Mouse (Mus musculus): ENCODE data around the gene Kctd3. TPM values are rescaled to one million over a fixed set of nuclear protein-coding genes. Genes with fewer than 3 reads are reported as not detected.
"Not testable (repeated sequence)": the region's sequence is repeated elsewhere in the genome, so short reads cannot be mapped to it uniquely, and the experiment has no call there.

Gene Kctd3
- polyA plus RNA-seq, 1 experiment from 2014 or later = 34.6 TPM

GRCm38 (mm10) chr1:189039348-189039747 is 31.7 kb upstream of the Kctd3 start:
- Histone ChIP-seq H3K4me1 (no peaks in the 10 kb centered on the region), H3K9me3 (no peaks in the 10 kb centered on the region), H3K4me2 (no peak overlapping the region), H3K27me3 (no peaks in the 10 kb centered on the region), H3K9ac (no peak overlapping the region), H3K4me3 (no peak overlapping the region), H3K27ac (no peak overlapping the region), H3K36me3 (no peaks in the 10 kb centered on the region)
- no peak for ATAC-seq (ENCODE audit: insufficient number of reproducible peaks, insufficient read depth, low FRiP score, low TSS enrichment, low read depth)
- WGBS = 86% methylated on average over 5 of the region's 5 CpGs

GRCm38 (mm10) chr1:189032817-189033216 is 25.2 kb upstream of the Kctd3 start:
- 93% methylated on average over 2 of the region's 2 CpGs for WGBS
- not testable (repeated sequence) for H3K36me3 ChIP-seq; ATAC-seq (ENCODE audit: insufficient number of reproducible peaks, insufficient read depth, low FRiP score, low TSS enrichment, low read depth); H3K4me1 ChIP-seq; H3K4me3 ChIP-seq; H3K9me3 ChIP-seq; H3K27me3 ChIP-seq; H3K4me2 ChIP-seq; H3K27ac ChIP-seq; H3K9ac ChIP-seq

GRCm38 (mm10) chr1:189030975-189031374 is 23.3 kb upstream of the Kctd3 start:
- ATAC-seq (ENCODE audit: insufficient number of reproducible peaks, insufficient read depth, low FRiP score, low TSS enrichment, low read depth) = no peak
- H3K36me3 ChIP-seq = no peaks in the 10 kb centered on the region
- no peaks in the 10 kb centered on the region for H3K4me1 ChIP-seq
- H3K27me3 ChIP-seq = no peaks in the 10 kb centered on the region
- H3K27ac ChIP-seq = no peak overlapping the region
- H3K4me2 ChIP-seq = no peak overlapping the region
- H3K4me3 ChIP-seq = no peak overlapping the region
- WGBS = 79% methylated on average over 7 of the region's 7 CpGs
- H3K9me3 ChIP-seq = no peaks in the 10 kb centered on the region
- H3K9ac ChIP-seq = no peak overlapping the region

GRCm38 (mm10) chr1:189028267-189028666 is 20.6 kb upstream of the Kctd3 start:
- no peaks in the 10 kb centered on the region for H3K27me3 ChIP-seq
- H3K4me3 ChIP-seq = no peak overlapping the region
- no peak overlapping the region for H3K4me2 ChIP-seq
- H3K4me1 ChIP-seq = no peaks in the 10 kb centered on the region
- H3K9ac ChIP-seq = no peak overlapping the region
- ATAC-seq (ENCODE audit: insufficient number of reproducible peaks, insufficient read depth, low FRiP score, low TSS enrichment, low read depth) = no peak
- H3K9me3 ChIP-seq = no peaks in the 10 kb centered on the region
- no peaks in the 10 kb centered on the region for H3K36me3 ChIP-seq
- H3K27ac ChIP-seq = no peak overlapping the region
- 54% methylated on average over 1 of the region's 1 CpGs for WGBS

- H3K36me3 ChIP-seq = no peaks in the 10 kb centered on the region
- H3K4me2 ChIP-seq = no peak overlapping the region
- H3K27me3 ChIP-seq = no peaks in the 10 kb centered on the region
- H3K9ac ChIP-seq = no peak overlapping the region
- H3K27ac ChIP-seq = no peak overlapping the region
- H3K4me1 ChIP-seq = no peaks in the 10 kb centered on the region
- H3K9me3 ChIP-seq = no peaks in the 10 kb centered on the region
- no peak overlapping the region for H3K4me3 ChIP-seq
- 62% methylated on average over 8 of the region's 8 CpGs for WGBS
- no peak for ATAC-seq (ENCODE audit: insufficient number of reproducible peaks, insufficient read depth, low FRiP score, low TSS enrichment, low read depth)
These were observed 19.2 kb upstream of the Kctd3 start for GRCm38 (mm10) chr1:189026885-189027284.

- no peak for ATAC-seq (ENCODE audit: insufficient number of reproducible peaks, insufficient read depth, low FRiP score, low TSS enrichment, low read depth)
- Histone ChIP-seq H3K4me3 (no peak overlapping the region), H3K36me3 (no peaks in the 10 kb centered on the region), H3K27ac (no peak overlapping the region), H3K9ac (no peak overlapping the region), H3K4me1 (no peaks in the 10 kb centered on the region), H3K9me3 (no peaks in the 10 kb centered on the region), H3K27me3 (no peaks in the 10 kb centered on the region), H3K4me2 (no peak overlapping the region)
- WGBS = 85% methylated on average over 1 of the region's 1 CpGs
These were observed 16.1 kb upstream of the Kctd3 start for GRCm38 (mm10) chr1:189023701-189024080.

GRCm38 (mm10) chr1:189022925-189023700 is 15.5 kb upstream of the Kctd3 start:
- no peak overlapping the region for H3K4me3 ChIP-seq
- H3K9ac ChIP-seq = no peak overlapping the region
- no peaks in the 10 kb centered on the region for H3K9me3 ChIP-seq
- H3K36me3 ChIP-seq = no peaks in the 10 kb centered on the region
- H3K4me1 ChIP-seq = no peaks in the 10 kb centered on the region
- no peaks in the 10 kb centered on the region for H3K27me3 ChIP-seq
- H3K27ac ChIP-seq = no peak overlapping the region
- ATAC-seq (ENCODE audit: insufficient number of reproducible peaks, insufficient read depth, low FRiP score, low TSS enrichment, low read depth) = no peak
- WGBS = 46% methylated on average over 7 of the region's 7 CpGs
- no peak overlapping the region for H3K4me2 ChIP-seq

- Histone ChIP-seq H3K4me1 (peaks cover 22% of the 10 kb centered on the region), H3K4me3 (no peak overlapping the region), H3K27ac (no peak overlapping the region), H3K9me3 (no peaks in the 10 kb centered on the region), H3K9ac (no peak overlapping the region), H3K27me3 (peaks cover 15% of the 10 kb centered on the region), H3K4me2 (no peak overlapping the region), H3K36me3 (no peaks in the 10 kb centered on the region)
- WGBS = 54% methylated on average over 2 of the region's 2 CpGs
- no peak for ATAC-seq (ENCODE audit: insufficient number of reproducible peaks, insufficient read depth, low FRiP score, low TSS enrichment, low read depth)
These were observed 7.7 kb upstream of the Kctd3 start for GRCm38 (mm10) chr1:189015372-189015771.

- H3K36me3 ChIP-seq = no peaks in the 10 kb centered on the region
- H3K4me2 ChIP-seq = peak overlapping the region; percentile 55
- H3K27me3 ChIP-seq = peaks cover 15% of the 10 kb centered on the region
- H3K27ac ChIP-seq = peak overlapping the region; percentile 48; the same call in 1 of the 2 replicates
- 7% methylated on average over 4 of the region's 4 CpGs for WGBS
- H3K9me3 ChIP-seq = no peaks in the 10 kb centered on the region
- 0 out of 2 replicates have a peak overlapping the region, but pooled peaks have one; percentile 26 for H3K4me3 ChIP-seq
- ATAC-seq (ENCODE audit: insufficient number of reproducible peaks, insufficient read depth, low FRiP score, low TSS enrichment, low read depth) = no peak
- H3K4me1 ChIP-seq = peaks cover 22% of the 10 kb centered on the region
- H3K9ac ChIP-seq = peak overlapping the region; percentile 54
These were observed 5.9 kb upstream of the Kctd3 start for GRCm38 (mm10) chr1:189013587-189013921.

- H3K9ac ChIP-seq = peak overlapping the region; percentile 54
- H3K27ac ChIP-seq = peak overlapping the region; percentile 48; the same call in 1 of the 2 replicates
- H3K4me1 ChIP-seq = peaks cover 22% of the 10 kb centered on the region
- ATAC-seq (ENCODE audit: insufficient number of reproducible peaks, insufficient read depth, low FRiP score, low TSS enrichment, low read depth) = no peak
- peaks cover 15% of the 10 kb centered on the region for H3K27me3 ChIP-seq
- no peaks in the 10 kb centered on the region for H3K9me3 ChIP-seq
- H3K36me3 ChIP-seq = no peaks in the 10 kb centered on the region
- H3K4me3 ChIP-seq = peak overlapping the region; percentile 26
- peak overlapping the region; percentile 55 for H3K4me2 ChIP-seq
- WGBS = 4% methylated on average over 16 of the region's 16 CpGs
These were observed 5.4 kb upstream of the Kctd3 start for GRCm38 (mm10) chr1:189012846-189013586.

- Histone ChIP-seq H3K9me3 (no peaks in the 10 kb centered on the region), H3K27me3 (peaks cover 15% of the 10 kb centered on the region), H3K27ac (no peak overlapping the region), H3K9ac (no peak overlapping the region), H3K4me1 (peaks cover 36% of the 10 kb centered on the region), H3K36me3 (no peaks in the 10 kb centered on the region; the same call in 1 of the 2 replicates), H3K4me2 (no peak overlapping the region), H3K4me3 (no peak overlapping the region)
- no peak for ATAC-seq (ENCODE audit: insufficient number of reproducible peaks, insufficient read depth, low FRiP score, low TSS enrichment, low read depth)
- 86% methylated on average over 4 of the region's 4 CpGs for WGBS
These were observed 3.0 kb upstream of the Kctd3 start for GRCm38 (mm10) chr1:189010671-189011070.

- Histone ChIP-seq H3K4me1 (peaks cover 29% of the 10 kb centered on the region), H3K9ac (no peak overlapping the region), H3K36me3 (peaks cover 6% of the 10 kb centered on the region; the same call in 1 of the 2 replicates), H3K27ac (no peak overlapping the region), H3K27me3 (no peaks in the 10 kb centered on the region; the same call in 1 of the 2 replicates), H3K4me2 (peak overlapping the region; percentile 92), H3K4me3 (peak overlapping the region; percentile 98), H3K9me3 (no peaks in the 10 kb centered on the region)
- 46% methylated on average over 7 of the region's 7 CpGs for WGBS
- ATAC-seq (ENCODE audit: insufficient number of reproducible peaks, insufficient read depth, low FRiP score, low TSS enrichment, low read depth) = peak; percentile 41
These were observed 311 bp upstream of the Kctd3 start for GRCm38 (mm10) chr1:189007980-189008324.

Data from embryonic facial prominence, embryonic 13.5 days (tissue).